Mouse (Mus musculus): ENCODE results near the gene Sycp3. TPM values are rescaled to one million over a fixed set of nuclear protein-coding genes. Genes with fewer than 3 reads are reported as not detected.
A peak's percentile ranks its signal among the peaks of the same experiment; 100 is the strongest.
"Not testable (repeated sequence)": the region's sequence is repeated elsewhere in the genome, so short reads cannot be mapped to it uniquely, and the experiment has no call there.

Gene Sycp3
- polyA plus RNA-seq, 1 experiment from 2014 or later, result not detected

DNA sequence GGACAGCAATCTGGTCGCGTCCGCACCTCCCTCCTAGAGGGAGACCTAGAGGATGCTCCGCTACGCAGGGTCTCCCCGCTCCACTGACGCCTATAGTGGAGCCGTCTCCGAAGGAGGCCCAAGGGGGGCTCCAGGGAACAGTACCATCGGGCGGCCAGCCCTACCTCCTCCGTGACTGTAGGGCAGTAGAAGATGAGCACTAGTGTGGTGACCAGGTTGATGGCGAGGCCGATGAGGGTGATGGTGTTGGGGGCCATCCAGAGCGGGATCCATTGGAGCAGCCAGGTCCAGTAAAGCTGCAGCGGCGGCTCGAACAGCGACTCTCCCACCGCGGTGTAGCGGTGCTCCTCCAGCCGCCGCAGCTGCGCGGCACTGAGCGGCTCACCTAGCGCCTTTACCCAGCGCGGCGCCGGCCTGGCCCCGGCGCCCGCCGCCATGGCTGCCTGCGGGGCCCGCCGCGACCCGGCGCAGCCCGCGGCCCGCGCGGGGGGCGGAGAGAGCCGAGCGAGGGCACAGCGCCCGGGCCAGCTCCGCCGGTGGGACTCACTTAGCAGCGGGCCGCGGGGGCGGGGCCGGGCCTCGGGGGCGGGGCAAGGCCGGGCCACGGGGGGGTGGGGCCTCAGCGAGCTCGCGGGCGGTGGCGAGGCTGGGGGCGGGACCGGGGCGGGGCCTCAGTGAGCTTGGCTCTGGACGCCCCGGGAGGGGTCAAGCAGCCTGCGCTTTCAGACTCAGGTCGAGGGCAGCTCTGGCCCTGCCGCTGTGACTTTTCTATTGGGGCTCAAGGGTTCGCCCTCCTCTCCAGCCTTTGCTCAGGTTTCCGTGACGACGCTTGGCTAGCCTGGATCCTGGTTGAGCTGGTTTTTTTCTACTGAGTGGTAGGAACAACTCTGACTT is 44.3 kb downstream of the Sycp3 start, which contains the start of gene Chpt1:
Gene Chpt1, minus strand, starts transcription at position 653 of the 894 bp plus-strand sequence.
- peak within 1 kb of the TSS; percentile 80 for H3K9ac ChIP-seq
- no peaks in the 10 kb centered on the region for H3K36me3 ChIP-seq
- H3K27me3 ChIP-seq, result no peaks in the 10 kb centered on the region
- H3K4me3 ChIP-seq, result peak within 1 kb of the TSS; percentile 68
- H3K9me3 ChIP-seq (replicated peaks), result no peaks in the 10 kb centered on the region
- H3K4me1 ChIP-seq, result peaks cover 12% of the 10 kb centered on the region
- ATAC-seq (ENCODE audit: low FRiP score), result peak; percentile 97
- under 1% methylated on average over 67 of the region's 80 CpGs for WGBS
- peak within 1 kb of the TSS; percentile 78 for H3K27ac ChIP-seq
- H3K4me2 ChIP-seq (replicated peaks), result peak within 1 kb of the TSS; percentile 82

DNA sequence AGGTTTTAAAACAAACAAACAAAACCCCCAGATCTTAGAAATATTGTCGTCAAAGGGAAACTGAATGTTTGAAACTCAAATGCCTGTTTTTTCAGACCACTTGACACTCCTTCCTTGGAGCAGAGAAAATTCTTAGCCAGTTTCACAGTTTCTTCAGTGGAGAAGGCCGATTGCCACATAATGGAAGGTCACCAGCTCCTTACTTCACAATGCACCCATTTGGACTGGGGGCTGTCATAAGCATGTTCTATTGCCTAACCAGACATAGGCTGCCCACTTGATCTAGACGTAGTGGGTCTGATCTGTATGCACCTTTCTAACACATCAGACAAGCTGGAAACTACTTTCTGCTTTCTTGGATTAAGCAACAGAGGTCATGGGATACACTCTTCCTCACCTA is 45.1 kb downstream of the Sycp3 start:
- ATAC-seq (ENCODE audit: low FRiP score), result no peak
- H3K27me3 ChIP-seq, result no peaks in the 10 kb centered on the region
- no peak overlapping the region for H3K4me3 ChIP-seq
- no peak overlapping the region for H3K27ac ChIP-seq
- 42% methylated on average over 3 of the region's 3 CpGs for WGBS
- peak overlapping the region; percentile 82 for H3K4me2 ChIP-seq (replicated peaks)
- no peak overlapping the region for H3K9ac ChIP-seq
- no peaks in the 10 kb centered on the region for H3K36me3 ChIP-seq
- no peaks in the 10 kb centered on the region for H3K9me3 ChIP-seq (replicated peaks)
- peaks cover 12% of the 10 kb centered on the region for H3K4me1 ChIP-seq

DNA sequence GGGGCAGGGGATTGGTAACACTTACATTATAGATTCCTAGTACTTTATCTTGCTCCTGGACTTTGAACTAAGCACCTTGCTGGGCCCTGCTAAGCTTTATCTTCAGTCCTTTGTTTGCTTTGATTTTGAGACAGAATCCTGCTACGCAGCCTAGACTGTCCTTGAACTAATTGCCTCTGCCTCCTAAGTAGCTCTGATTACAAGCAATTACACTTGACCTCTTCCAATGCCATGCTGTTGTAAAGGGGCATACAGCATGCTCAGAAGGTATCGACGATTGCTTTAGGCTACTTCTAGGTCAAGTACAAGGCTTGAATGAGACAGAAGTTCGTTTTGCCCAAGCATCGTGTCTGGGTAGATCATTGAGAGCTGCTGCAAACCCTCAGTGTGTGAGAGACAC is 45.9 kb downstream of the Sycp3 start:
- ATAC-seq (ENCODE audit: low FRiP score), result no peak
- Histone ChIP-seq H3K36me3 (no peaks in the 10 kb centered on the region), H3K4me3 (no peak overlapping the region), H3K4me1 (peaks cover 12% of the 10 kb centered on the region), H3K27me3 (no peaks in the 10 kb centered on the region), H3K9me3 (replicated peaks) (no peaks in the 10 kb centered on the region), H3K27ac (no peak overlapping the region), H3K9ac (no peak overlapping the region), H3K4me2 (replicated peaks) (no peak overlapping the region)
- WGBS, result 73% methylated on average over 5 of the region's 5 CpGs

DNA sequence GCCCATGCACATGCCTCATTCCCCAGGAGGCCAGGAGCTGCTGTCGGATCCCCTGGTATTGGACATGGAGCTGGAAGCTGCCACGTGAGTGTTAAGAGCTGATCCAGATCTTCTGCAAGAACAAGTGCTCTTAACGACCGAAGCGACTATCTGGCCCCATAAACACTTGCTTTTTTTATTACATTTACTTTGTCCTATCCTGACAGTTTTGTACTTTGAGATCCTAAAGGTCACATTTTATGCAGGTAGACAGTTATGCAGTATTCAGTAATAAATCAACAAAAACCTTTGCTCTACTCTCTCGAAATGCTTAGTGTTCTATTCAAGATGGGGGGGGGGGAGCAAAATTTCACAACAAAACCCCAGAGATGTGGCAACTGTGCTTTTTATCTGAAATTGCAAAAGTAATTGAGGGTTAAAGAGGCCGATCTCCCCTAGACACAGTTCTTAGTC is 48.3 kb downstream of the Sycp3 start:
- no peaks in the 10 kb centered on the region for H3K27me3 ChIP-seq

DNA sequence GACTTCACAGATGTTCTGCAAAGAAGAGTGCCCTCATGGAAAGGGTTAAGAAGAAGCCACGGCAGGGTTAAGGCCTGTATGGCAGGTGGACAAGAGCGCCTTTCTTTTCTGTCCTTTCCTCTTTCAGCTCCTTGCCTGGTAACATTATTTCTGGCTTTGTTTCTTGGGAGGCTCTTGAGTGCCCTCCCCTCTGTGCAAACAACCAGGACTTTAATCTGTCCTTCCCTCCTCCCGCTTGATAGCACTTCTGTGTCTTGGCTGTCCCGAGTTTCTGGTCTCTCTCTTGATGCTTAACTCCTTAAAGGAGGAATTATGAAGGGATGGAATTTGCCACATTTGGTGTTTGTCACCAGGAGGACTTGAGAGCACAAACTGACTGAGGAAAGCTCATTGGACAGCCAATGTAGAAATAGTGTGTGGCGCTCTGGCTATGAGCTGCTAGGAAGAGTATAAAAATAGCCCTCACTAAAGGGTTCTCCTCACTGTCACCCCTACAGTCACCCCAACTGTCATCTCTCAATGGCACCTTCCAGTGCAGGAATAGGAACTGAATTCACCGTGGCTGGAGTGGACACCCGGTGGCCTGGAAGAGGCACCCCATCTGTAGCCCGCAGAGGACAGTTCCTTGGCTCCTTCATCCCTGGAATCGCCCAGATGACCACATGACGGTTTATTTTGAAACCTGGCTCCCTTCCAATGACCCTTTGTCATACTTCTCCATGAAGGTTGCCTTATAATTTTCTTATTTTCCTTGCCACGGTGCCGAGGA is 51.3 kb downstream of the Sycp3 start:
- no peak overlapping the region for H3K4me3 ChIP-seq
- no peak overlapping the region for H3K9ac ChIP-seq
- H3K4me1 ChIP-seq, result no peaks in the 10 kb centered on the region
- H3K36me3 ChIP-seq, result no peaks in the 10 kb centered on the region
- no peaks in the 10 kb centered on the region for H3K9me3 ChIP-seq (replicated peaks)
- ATAC-seq (ENCODE audit: low FRiP score), result no peak
- H3K27ac ChIP-seq, result no peak overlapping the region
- H3K27me3 ChIP-seq, result no peaks in the 10 kb centered on the region
- H3K4me2 ChIP-seq (replicated peaks), result no peak overlapping the region
- WGBS, result 80% methylated on average over 12 of the region's 12 CpGs

More for the DNA sequence above, 48.3 kb downstream of the Sycp3 start:
- Histone ChIP-seq H3K36me3 (no peaks in the 10 kb centered on the region), H3K4me1 (peaks cover 5% of the 10 kb centered on the region; the same call in 1 of the 2 replicates), H3K4me2 (replicated peaks) (no peak overlapping the region), H3K9ac (no peak overlapping the region), H3K4me3 (no peak overlapping the region), H3K27ac (no peak overlapping the region), H3K9me3 (replicated peaks) (no peaks in the 10 kb centered on the region)
- WGBS, result 86% methylated on average over 7 of the region's 7 CpGs
- no peak for ATAC-seq (ENCODE audit: low FRiP score)

DNA sequence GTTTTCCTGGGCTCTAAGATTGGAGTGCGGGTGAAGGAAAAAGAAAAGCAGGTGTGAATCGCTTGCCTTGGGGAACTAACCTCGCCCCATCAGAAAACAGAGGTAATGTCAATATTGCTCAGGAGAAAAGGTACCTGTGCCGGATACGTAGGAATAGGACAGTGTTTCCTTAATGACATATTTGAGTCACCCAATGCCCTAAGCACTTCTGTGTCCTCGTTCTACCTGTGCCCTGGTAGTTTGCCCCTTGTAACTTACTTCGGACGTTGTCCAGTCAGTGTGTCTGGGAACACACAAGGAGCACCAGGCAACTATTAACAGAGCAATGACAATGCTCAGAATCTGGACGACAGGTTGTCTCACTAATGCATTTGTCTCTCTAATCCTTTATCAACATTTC is 52.0 kb downstream of the Sycp3 start:
- no peak overlapping the region for H3K27ac ChIP-seq

DNA sequence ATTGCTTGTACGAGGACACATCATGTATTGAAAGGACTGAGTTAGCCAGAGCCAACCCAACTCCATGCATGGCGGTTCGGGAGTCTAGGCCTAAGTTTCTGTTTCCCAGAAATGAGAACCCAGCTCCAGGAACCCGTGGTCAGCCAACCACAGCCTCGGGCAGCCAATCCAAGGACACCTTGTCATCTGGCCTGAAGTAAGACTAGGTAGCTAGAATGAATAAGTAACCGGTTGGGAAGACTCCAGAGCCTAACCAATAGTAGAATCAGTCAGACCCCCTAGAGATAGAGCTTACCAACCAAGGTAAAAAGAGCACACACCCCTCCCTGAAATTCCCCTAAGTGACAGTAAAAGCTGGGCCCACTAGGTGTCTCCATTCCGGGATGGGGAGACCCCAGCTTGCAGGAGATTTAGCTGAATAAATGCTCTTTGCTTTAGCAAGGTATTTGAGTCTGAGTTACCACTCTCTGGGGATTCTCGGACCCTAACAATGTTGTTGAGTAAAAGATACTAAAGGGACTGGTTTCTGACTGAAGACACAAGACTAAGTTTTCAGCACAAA is 54.3 kb downstream of the Sycp3 start:
- Histone ChIP-seq H3K27ac (no peak overlapping the region), H3K9me3 (replicated peaks) (no peaks in the 10 kb centered on the region), H3K9ac (no peak overlapping the region), H3K4me1 (no peaks in the 10 kb centered on the region), H3K4me3 (no peak overlapping the region), H3K36me3 (no peaks in the 10 kb centered on the region), H3K4me2 (replicated peaks) (no peak overlapping the region), H3K27me3 (no peaks in the 10 kb centered on the region)
- WGBS, result 76% methylated on average over 8 of the region's 8 CpGs
- no peak for ATAC-seq (ENCODE audit: low FRiP score)

More for the DNA sequence above, 52.0 kb downstream of the Sycp3 start:
- H3K4me3 ChIP-seq, result no peak overlapping the region
- no peak overlapping the region for H3K9ac ChIP-seq
- no peaks in the 10 kb centered on the region for H3K9me3 ChIP-seq (replicated peaks)
- no peaks in the 10 kb centered on the region for H3K36me3 ChIP-seq
- H3K4me1 ChIP-seq, result no peaks in the 10 kb centered on the region
- WGBS, result 93% methylated on average over 9 of the region's 9 CpGs
- ATAC-seq (ENCODE audit: low FRiP score), result no peak
- no peaks in the 10 kb centered on the region for H3K27me3 ChIP-seq
- H3K4me2 ChIP-seq (replicated peaks), result no peak overlapping the region

DNA sequence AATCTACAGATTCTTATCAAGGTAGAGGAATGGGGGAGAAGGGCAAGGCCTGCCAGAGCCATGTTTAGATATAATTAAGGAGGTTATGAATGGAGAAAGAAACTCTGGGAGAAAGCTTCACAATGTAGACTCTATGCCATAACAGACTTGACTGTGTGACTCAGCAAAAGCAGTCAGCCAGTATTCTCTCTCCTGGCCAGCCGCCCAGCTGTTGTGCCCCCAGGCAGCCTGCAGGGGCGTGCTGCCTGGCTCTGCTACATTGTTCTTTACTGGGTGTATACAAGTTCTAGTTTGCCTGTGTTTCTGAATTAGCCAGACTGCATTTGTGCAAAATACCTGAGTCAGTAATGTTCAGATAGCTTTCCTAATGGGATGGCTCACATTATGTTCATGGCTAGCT is 55.1 kb downstream of the Sycp3 start:
- Histone ChIP-seq H3K9ac (no peak overlapping the region), H3K4me1 (no peaks in the 10 kb centered on the region), H3K4me2 (replicated peaks) (no peak overlapping the region), H3K9me3 (replicated peaks) (no peaks in the 10 kb centered on the region), H3K27ac (no peak overlapping the region), H3K27me3 (no peaks in the 10 kb centered on the region), H3K36me3 (no peaks in the 10 kb centered on the region), H3K4me3 (no peak overlapping the region)
- WGBS, result 68% methylated on average over 2 of the region's 2 CpGs
- no peak for ATAC-seq (ENCODE audit: low FRiP score)

DNA sequence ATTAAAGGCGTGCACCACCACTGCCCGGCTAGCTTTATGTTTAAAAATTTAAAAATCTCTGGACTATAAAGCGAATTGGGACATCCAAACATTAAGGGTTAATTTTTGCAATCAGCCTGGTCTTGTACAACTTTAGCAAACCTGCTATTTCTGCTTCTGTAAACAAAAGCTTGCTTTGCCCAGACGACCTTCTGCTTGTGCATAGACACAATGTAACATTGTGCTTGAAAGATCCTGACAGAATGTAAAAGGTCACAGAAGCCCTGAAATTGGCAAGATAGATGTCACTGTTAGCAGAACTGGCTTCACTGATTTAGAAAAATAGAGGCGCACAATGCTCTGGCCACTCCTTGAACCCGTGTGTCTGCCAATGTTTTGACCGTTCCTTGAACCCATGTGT is 55.7 kb downstream of the Sycp3 start:
- H3K4me1 ChIP-seq; H3K27me3 ChIP-seq; H3K4me2 ChIP-seq (replicated peaks); H3K9ac ChIP-seq; H3K4me3 ChIP-seq; ATAC-seq (ENCODE audit: low FRiP score); H3K27ac ChIP-seq; H3K36me3 ChIP-seq; H3K9me3 ChIP-seq (replicated peaks): not testable (repeated sequence)
- WGBS, result 89% methylated on average over 7 of the region's 7 CpGs

DNA sequence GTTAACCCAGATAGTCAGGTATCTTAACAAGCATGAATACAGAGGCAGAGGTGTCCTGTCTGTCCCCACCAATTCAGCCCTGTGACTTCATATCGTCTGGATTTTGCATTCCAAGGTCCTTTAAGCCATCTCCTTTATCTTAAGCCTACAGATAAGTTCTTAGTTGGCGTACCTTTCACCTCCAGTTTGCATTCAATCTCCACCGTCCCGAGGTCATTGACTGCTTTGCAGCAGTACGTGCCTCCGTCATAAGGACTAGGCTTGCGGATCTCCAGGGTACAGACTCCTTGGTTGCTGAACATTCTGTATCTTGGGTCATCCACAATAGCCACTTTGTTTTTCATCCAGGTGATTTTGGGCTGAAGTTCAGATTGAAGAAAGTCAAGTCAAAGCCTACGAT is 63.4 kb downstream of the Sycp3 start:
- no peaks in the 10 kb centered on the region for H3K36me3 ChIP-seq
- H3K27ac ChIP-seq, result no peak overlapping the region
- no peak overlapping the region for H3K4me3 ChIP-seq
- H3K27me3 ChIP-seq, result no peaks in the 10 kb centered on the region
- WGBS, result 91% methylated on average over 8 of the region's 8 CpGs
- ATAC-seq (ENCODE audit: low FRiP score), result no peak
- H3K4me2 ChIP-seq (replicated peaks), result no peak overlapping the region
- H3K4me1 ChIP-seq, result no peaks in the 10 kb centered on the region
- no peaks in the 10 kb centered on the region for H3K9me3 ChIP-seq (replicated peaks)
- H3K9ac ChIP-seq, result no peak overlapping the region

Data from hindbrain, embryonic 12.5 days (tissue).